Mouse (Mus musculus): Measurements from ENCODE around the gene Fbp2.
"Not testable (repeated sequence)": the region's sequence is repeated elsewhere in the genome, so short reads cannot be mapped to it uniquely, and the experiment has no call there.

The Fbp2 gene

GRCm38 (mm10) chr13:62862875-62863274 lies 4.7 kb upstream of the Fbp2 start:
- DNase-seq, result no peak

- no peak for DNase-seq
Measured at GRCm38 (mm10) chr13:62860068-62860467, 1.8 kb upstream of the Fbp2 start.

GRCm38 (mm10) chr13:62859251-62859650 lies 1.0 kb upstream of the Fbp2 start:
- not testable (repeated sequence) for DNase-seq

GRCm38 (mm10) chr13:62856850-62857249 lies 1.4 kb downstream of the Fbp2 start:
- DNase-seq, result no peak

- peak; percentile 37 for DNase-seq
Measured at GRCm38 (mm10) chr13:62856305-62856675, 1.9 kb downstream of the Fbp2 start.

GRCm38 (mm10) chr13:62855396-62856304 lies 2.6 kb downstream of the Fbp2 start:
- no peak for DNase-seq

- peak; percentile 44 for DNase-seq
Measured at GRCm38 (mm10) chr13:62854666-62855065, 3.6 kb downstream of the Fbp2 start.

- no peak for DNase-seq
Measured at GRCm38 (mm10) chr13:62833341-62833740, 24.9 kb downstream of the Fbp2 start.

GRCm38 (mm10) chr13:62832239-62832638 lies 26.0 kb downstream of the Fbp2 start:
- DNase-seq, result no peak

GRCm38 (mm10) chr13:62815705-62816104 lies 42.5 kb downstream of the Fbp2 start:
- not testable (repeated sequence) for DNase-seq

GRCm38 (mm10) chr13:62812713-62813112 lies 45.5 kb downstream of the Fbp2 start:
- no peak for DNase-seq

GRCm38 (mm10) chr13:62807981-62808380 lies 50.2 kb downstream of the Fbp2 start:
- DNase-seq, result not testable (repeated sequence)
